Mouse (Mus musculus) G1E (cell line): ENCODE data around the gene Mad1l1.

Source experiments
- CTCF ChIP-seq: IDR thresholded peaks from 2 replicates; pipeline ENCODE4 v1.5.1; 2012; ENCODE audit warnings: low read depth, low read length, inconsistent platforms, mixed read lengths
- GATA1 ChIP-seq: IDR thresholded peaks from 2 replicates; pipeline ENCODE4 v1.6.1; 2012; ENCODE audit warnings: borderline replicate concordance, low read length, inconsistent platforms, mixed read lengths
- GATA2 ChIP-seq: IDR thresholded peaks from 2 replicates; pipeline ENCODE4 v1.6.1; 2012; ENCODE audit warnings: low read depth, low read length, inconsistent platforms, borderline replicate concordance
- TAL1 ChIP-seq: conservative IDR thresholded peaks from 2 replicates; pipeline ENCODE4 v1.6.1; 2012; ENCODE audit warnings: low read depth, low read length, inconsistent platforms, mixed read lengths

DNA sequence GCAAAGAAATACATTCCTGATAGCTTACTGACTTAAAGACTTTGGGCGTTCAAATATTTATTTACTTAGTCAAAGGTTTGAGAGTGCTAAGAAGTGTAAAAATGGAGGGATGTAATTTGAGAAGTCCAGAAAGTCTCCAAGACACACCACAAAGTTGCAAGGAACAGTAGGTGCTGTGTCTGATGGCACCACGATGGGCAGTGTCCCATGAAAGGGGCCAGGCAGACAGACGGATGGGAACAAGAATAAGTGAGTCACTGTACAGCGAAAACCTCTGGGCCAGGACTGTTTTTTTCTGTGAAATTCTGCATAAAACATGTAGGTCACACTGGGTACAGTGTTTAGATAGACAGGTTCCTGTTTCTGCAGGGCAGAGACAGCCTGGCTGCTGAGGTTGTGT, 256.8 kb downstream of the Mad1l1 start:
- TF ChIP-seq CTCF (no peak), TAL1 (no peak), GATA2 (no peak), GATA1 (no peak)
